Mouse (Mus musculus) E14TG2a.4 (cell line): ENCODE data around the gene Fam160b1.

Source experiments
- H3K27me3 ChIP-seq: 2 replicates; pipeline ENCODE4 v1.6.1; 2014; ENCODE audit warnings: low read length, control low read depth; ENCODE audit not compliant: insufficient read depth
- H3K36me3 ChIP-seq: 2 replicates; pipeline ENCODE4 v1.6.1; 2014; ENCODE audit warnings: low read length, control low read depth; ENCODE audit not compliant: insufficient read depth
- H3K4me1 ChIP-seq: replicated peaks from 2 replicates; pipeline ENCODE4 v1.6.1; 2014; ENCODE audit warnings: low read depth, low read length, control low read depth
- H3K4me3 ChIP-seq: replicated peaks from 2 replicates; pipeline ENCODE4 v1.5.1; 2014; ENCODE audit warnings: mild to moderate bottlenecking, low read length
- H3K9me3 ChIP-seq: 2 replicates; pipeline ENCODE4 v1.6.1; 2014; ENCODE audit warnings: low read length, control low read depth
- CTCF ChIP-seq: conservative IDR thresholded peaks from 2 replicates; pipeline ENCODE4 v1.5.1; 2014; ENCODE audit warnings: low read length
- NANOG ChIP-seq: IDR thresholded peaks from 2 replicates; pipeline ENCODE4 v1.6.1; 2014; ENCODE audit warnings: borderline replicate concordance, low read length, mixed read lengths
- POU5F1 ChIP-seq: IDR thresholded peaks from 2 replicates; pipeline ENCODE4 v1.6.1; 2014; ENCODE audit warnings: low read length, borderline replicate concordance

The Fam160b1 gene

DNA sequence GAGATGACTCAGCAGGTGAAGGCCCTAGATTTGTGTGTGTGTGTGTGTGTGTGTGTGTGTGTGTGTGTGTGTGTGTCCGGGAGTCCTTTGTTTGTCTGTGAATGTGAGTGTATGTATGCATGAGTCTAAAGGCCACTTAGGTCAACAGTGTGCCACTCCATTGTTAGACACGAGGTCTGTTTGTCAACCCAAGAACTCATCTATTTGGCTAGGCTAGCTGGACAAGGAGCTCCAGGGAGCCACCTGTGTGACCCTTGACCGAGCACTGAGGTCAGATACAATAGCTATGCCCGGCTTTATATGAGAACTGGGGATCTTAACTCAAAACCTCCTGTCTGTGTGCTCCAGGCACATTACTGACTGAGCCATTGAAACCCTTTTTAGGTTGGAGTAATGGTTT is 38.0 kb upstream of the Fam160b1 start:
- peaks cover 14% of the 10 kb centered on the region for H3K27me3 ChIP-seq
- no peaks in the 10 kb centered on the region for H3K9me3 ChIP-seq
- TF ChIP-seq CTCF (no peak), NANOG (no peak), POU5F1 (no peak)
- no peak overlapping the region for H3K4me3 ChIP-seq
- peaks cover 17% of the 10 kb centered on the region for H3K4me1 ChIP-seq
- H3K36me3 ChIP-seq, result no peaks in the 10 kb centered on the region

DNA sequence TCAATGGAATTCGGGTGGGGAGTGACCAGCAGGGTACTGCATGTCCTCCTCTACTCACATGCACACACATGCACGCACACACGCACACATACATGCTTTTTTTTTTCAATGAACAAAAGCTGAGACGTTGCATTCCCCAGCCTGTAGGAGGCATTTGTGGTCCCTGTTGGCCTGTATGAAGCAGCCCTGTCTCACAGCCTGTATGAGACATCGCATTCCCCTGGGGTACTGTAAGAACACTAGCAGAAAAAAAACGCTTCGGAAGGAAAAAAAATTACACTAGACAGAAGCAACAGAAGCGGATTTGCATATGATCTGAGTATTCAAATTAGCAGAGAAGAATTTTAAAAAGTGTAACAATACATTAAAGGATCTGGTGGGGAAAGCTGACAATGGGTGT is 37.4 kb upstream of the Fam160b1 start:
- Histone ChIP-seq H3K4me3 (no peak overlapping the region), H3K9me3 (no peaks in the 10 kb centered on the region), H3K4me1 (peaks cover 17% of the 10 kb centered on the region), H3K27me3 (peaks cover 14% of the 10 kb centered on the region), H3K36me3 (no peaks in the 10 kb centered on the region)
- TF ChIP-seq NANOG (no peak), CTCF (no peak), POU5F1 (no peak)

DNA sequence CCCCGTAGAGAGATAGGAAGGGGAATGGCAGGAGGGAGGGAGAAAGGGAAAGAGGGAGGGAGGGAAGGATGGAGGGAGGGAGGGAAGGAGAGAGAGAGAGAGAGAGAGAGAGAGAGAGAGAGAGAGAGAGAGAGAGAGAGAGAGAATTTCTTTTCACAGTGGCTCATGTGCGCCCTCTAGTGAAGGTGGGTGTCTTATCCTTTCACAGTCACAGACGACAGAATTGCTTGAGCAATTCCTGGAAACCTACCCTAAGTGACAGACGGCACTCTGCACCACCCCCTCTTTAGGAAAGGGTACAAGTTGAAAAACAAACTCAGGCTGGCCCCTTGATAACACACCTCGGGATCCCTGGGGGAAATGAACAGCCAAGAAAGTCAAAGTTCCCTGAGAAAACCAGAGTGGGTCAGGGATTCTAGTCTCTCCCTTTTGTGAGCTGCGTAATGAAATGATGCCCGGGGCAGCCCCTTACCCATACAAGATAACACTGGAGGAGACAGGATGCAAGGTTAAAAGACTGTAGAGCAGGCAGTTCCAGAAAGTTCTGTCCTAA is 34.7 kb upstream of the Fam160b1 start:
- Histone ChIP-seq H3K9me3 (no peaks in the 10 kb centered on the region), H3K4me1 (peaks cover 17% of the 10 kb centered on the region), H3K4me3 (no peak overlapping the region), H3K27me3 (peaks cover 14% of the 10 kb centered on the region), H3K36me3 (no peaks in the 10 kb centered on the region)
- no peak; the same call in 1 of the 2 replicates for TF ChIP-seq CTCF
- no peak for TF ChIP-seq POU5F1
- no peak for TF ChIP-seq NANOG

DNA sequence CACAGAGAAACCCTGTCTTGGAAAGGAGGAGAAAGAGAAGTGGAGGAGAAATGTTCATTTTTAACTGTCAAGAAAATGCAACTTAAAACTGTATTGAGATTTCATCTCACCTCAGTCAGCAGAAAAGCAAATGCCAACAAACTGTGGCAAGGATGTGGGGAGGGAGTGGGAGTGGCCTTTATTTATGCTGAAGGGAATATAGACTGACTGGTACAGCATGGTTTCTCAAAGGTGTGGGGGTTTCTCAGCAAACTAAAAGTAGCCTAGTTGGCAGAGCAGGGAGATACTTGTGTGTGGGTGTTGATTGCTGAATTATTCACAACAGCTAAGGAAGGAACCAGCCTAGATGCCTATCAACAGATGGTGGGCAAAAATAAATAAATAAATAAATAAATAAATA is 32.8 kb upstream of the Fam160b1 start:
- Histone ChIP-seq H3K27me3 (peaks cover 14% of the 10 kb centered on the region), H3K4me3 (no peak overlapping the region), H3K9me3 (no peaks in the 10 kb centered on the region), H3K4me1 (peaks cover 24% of the 10 kb centered on the region), H3K36me3 (no peaks in the 10 kb centered on the region)
- TF ChIP-seq CTCF (no peak), POU5F1 (no peak), NANOG (no peak)

GRCm38 (mm10) chr19:57328269-57328668 is 32.2 kb upstream of the Fam160b1 start:
- H3K36me3 ChIP-seq, result no peaks in the 10 kb centered on the region
- H3K4me1 ChIP-seq, result peaks cover 29% of the 10 kb centered on the region
- no peak overlapping the region for H3K4me3 ChIP-seq
- H3K9me3 ChIP-seq, result no peaks in the 10 kb centered on the region
- peaks cover 14% of the 10 kb centered on the region for H3K27me3 ChIP-seq
- TF ChIP-seq NANOG, result no peak
- TF ChIP-seq CTCF, result no peak
- no peak for TF ChIP-seq POU5F1

DNA sequence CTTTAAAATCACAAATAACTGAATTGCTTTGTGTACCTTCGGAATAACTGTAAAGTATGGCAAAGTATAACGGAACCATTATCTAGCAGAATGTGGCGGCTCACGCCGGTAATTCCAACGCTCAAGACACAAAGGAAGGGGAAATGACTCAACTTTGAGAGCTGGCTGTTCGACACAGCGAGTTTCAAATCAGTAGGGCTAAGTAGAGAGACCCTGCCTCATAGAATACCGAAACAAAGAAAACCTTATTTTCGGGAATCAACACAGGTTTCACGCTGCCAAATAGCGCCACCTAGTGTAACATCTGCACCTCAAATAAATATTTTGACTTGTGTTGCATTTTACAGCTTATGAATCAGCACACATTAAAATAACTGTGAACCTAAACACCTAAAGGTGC is 31.7 kb upstream of the Fam160b1 start:
- Histone ChIP-seq H3K27me3 (peaks cover 9% of the 10 kb centered on the region), H3K9me3 (no peaks in the 10 kb centered on the region), H3K36me3 (no peaks in the 10 kb centered on the region), H3K4me3 (no peak overlapping the region), H3K4me1 (peaks cover 27% of the 10 kb centered on the region)
- TF ChIP-seq NANOG (no peak), CTCF (peak; percentile 79)

DNA sequence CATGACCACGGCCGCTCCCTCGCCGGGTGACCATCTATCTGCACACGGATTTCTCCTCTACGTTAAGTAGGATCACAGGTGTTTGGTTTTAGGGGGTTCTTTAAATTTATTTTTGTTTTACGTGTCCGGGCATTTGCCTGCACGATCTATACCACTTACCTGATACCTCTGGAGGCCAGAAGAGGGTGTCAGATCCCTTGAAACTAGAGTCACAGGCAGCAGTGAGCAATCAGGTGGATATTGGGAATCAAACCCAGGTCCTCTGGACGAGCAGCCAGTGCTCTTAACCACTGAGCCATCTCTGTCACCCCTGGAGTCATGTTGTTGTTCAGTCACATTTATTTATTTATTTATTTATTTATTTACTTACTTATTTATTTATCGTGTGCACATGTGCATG is 30.2 kb upstream of the Fam160b1 start:
- no peak for TF ChIP-seq NANOG
- TF ChIP-seq CTCF, result no peak
- no peak for TF ChIP-seq POU5F1
- no peaks in the 10 kb centered on the region for H3K27me3 ChIP-seq
- H3K9me3 ChIP-seq, result no peaks in the 10 kb centered on the region
- peaks cover 40% of the 10 kb centered on the region for H3K4me1 ChIP-seq
- H3K36me3 ChIP-seq, result no peaks in the 10 kb centered on the region
- no peak overlapping the region for H3K4me3 ChIP-seq

DNA sequence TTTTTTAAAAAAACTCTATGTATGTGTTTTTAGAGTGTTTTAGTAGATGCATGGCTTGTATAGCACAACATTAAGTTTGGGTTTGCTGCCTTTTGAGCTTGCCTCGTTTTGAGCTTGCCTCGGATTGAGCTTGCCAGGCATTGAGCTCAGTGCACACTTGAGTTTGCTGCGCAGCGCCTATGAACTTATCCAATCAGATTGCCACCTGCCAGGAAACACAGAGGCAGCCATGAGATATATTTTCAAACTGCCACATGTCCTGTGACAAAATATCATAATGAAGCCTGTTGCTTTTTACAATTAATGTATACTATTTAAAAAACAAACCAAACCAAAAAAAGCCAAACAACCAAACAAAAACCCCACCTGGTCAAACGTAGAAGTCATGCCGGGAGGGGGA is 29.2 kb upstream of the Fam160b1 start:
- Histone ChIP-seq H3K27me3 (no peaks in the 10 kb centered on the region), H3K36me3 (no peaks in the 10 kb centered on the region), H3K4me1 (peaks cover 40% of the 10 kb centered on the region), H3K9me3 (no peaks in the 10 kb centered on the region), H3K4me3 (no peak overlapping the region)
- TF ChIP-seq CTCF, result no peak
- TF ChIP-seq POU5F1, result no peak
- no peak for TF ChIP-seq NANOG

DNA sequence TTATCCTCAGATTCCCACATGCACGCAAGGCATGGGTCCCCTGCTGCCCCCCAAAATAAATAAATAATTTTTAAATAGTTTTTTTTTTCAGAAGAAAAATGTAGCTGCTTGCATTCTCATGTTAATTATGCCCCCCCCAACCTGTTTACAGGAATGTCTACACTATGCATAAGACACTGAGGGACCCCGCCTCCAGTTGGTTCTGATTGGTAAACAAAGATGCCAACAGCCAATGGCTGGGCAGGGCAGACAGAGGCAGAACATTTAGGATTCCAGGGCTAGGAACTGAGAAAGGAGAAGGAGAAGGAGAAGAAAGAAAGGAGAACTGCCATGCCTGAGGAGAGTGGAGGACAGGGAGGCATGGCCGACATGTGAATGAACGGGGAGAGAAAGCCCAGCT is 27.1 kb upstream of the Fam160b1 start:
- Histone ChIP-seq H3K27me3 (no peaks in the 10 kb centered on the region), H3K9me3 (no peaks in the 10 kb centered on the region), H3K4me1 (peaks cover 33% of the 10 kb centered on the region), H3K4me3 (0 out of 2 replicates have a peak overlapping the region, but pooled peaks have one; percentile 39), H3K36me3 (no peaks in the 10 kb centered on the region)
- no peak for TF ChIP-seq NANOG
- no peak for TF ChIP-seq CTCF
- TF ChIP-seq POU5F1, result no peak

DNA sequence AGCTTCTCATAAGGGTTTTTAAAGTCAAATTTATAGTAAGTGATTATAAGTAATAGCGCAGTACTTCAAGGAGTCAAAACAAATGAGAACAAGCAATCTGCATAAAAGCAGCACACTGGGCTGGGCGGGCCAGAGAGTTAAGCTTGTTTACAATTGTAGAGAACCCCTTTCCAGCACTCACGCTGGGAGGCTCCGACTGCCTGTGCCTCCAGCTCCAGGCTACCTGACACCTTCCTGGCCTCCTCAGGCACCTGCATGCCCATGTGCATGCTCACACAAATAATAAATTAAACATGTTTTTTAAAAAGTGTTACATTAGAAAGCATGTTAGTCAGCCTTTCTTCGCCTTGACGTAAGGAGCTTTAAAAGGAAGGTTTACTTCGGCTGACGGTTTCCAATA is 25.3 kb upstream of the Fam160b1 start:
- no peak for TF ChIP-seq CTCF
- no peak for TF ChIP-seq NANOG
- no peak for TF ChIP-seq POU5F1
- Histone ChIP-seq H3K9me3 (no peaks in the 10 kb centered on the region), H3K27me3 (no peaks in the 10 kb centered on the region), H3K4me3 (no peak overlapping the region), H3K36me3 (no peaks in the 10 kb centered on the region), H3K4me1 (peaks cover 33% of the 10 kb centered on the region)
